Mouse (Mus musculus) heart, adult 2 months (tissue): ENCODE results near the gene Grm1.

Experiments used
- EP300 ChIP-seq: fragments of 200-500 bp; IDR thresholded peaks from 2 replicates; pipeline ENCODE4 v1.6.1; 2011; ENCODE audit warnings: low read depth, low read length, control low read depth; ENCODE audit not compliant: insufficient read depth
- POLR2A ChIP-seq: fragments of 200-500 bp; IDR thresholded peaks from 2 replicates; pipeline ENCODE4 v1.6.1; 2011; ENCODE audit warnings: mild to moderate bottlenecking, low read depth, low read length, control low read depth; ENCODE audit not compliant: insufficient read depth

GRCm38 (mm10) chr10:10935806-10936205 lies 146.3 kb downstream of the Grm1 start:
- no peak for TF ChIP-seq POLR2A
- TF ChIP-seq EP300: no peak
